Mouse (Mus musculus) ES-Bruce4 (cell line): ENCODE data around the gene Ppp4r3a. TPM values are rescaled to one million over a fixed set of nuclear protein-coding genes. Genes with fewer than 3 reads are reported as not detected.
A peak's percentile ranks its signal among the peaks of the same experiment; 100 is the strongest.

Source experiments
- H3K27ac ChIP-seq: 2 replicates; pipeline ENCODE4 v1.5.1; 2012; ENCODE audit warnings: low read length, inconsistent platforms; ENCODE audit not compliant: insufficient read depth
- H3K27me3 ChIP-seq: 2 replicates; pipeline ENCODE4 v1.6.1; 2012; ENCODE audit warnings: mild to moderate bottlenecking, low read length, inconsistent platforms; ENCODE audit not compliant: control insufficient read depth, poor library complexity, insufficient read depth, severe bottlenecking
- H3K36me3 ChIP-seq: 2 replicates; pipeline ENCODE4 v1.6.1; 2012; ENCODE audit warnings: inconsistent platforms, mild to moderate bottlenecking, low read length, moderate library complexity; ENCODE audit not compliant: control insufficient read depth, poor library complexity, insufficient read depth, severe bottlenecking
- H3K4me1 ChIP-seq: one replicate; pipeline ENCODE4 v1.8.1; 2011; ENCODE audit warnings: low read length; ENCODE audit not compliant: control insufficient read depth, insufficient read depth
- H3K4me3 ChIP-seq: 2 replicates; pipeline ENCODE4 v1.5.1; 2011; ENCODE audit warnings: low read depth, mild to moderate bottlenecking, low read length
- H3K9ac ChIP-seq: 2 replicates; pipeline ENCODE4 v1.6.1; 2012; ENCODE audit warnings: low read depth, mild to moderate bottlenecking, inconsistent platforms; ENCODE audit not compliant: poor library complexity, severe bottlenecking
- H3K9me3 ChIP-seq: replicated peaks from 2 replicates; pipeline ENCODE4 v1.6.1; 2012; ENCODE audit warnings: mild to moderate bottlenecking, low read length, inconsistent platforms; ENCODE audit not compliant: control insufficient read depth, poor library complexity, insufficient read depth, severe bottlenecking
- CTCF ChIP-seq: IDR thresholded peaks from one replicate; pipeline ENCODE4 v1.8.1; 2011; ENCODE audit warnings: low read depth, low read length
- EP300 ChIP-seq: IDR thresholded peaks from 2 replicates; pipeline ENCODE4 v1.6.1; 2011; ENCODE audit warnings: low read depth, low read length; ENCODE audit not compliant: insufficient read depth
- POLR2A ChIP-seq: IDR thresholded peaks from one replicate; pipeline ENCODE4 v1.8.1; 2011; ENCODE audit warnings: low read length; ENCODE audit not compliant: insufficient read depth
- polyA plus RNA-seq: library from polyadenylated mRNA; stranded (reverse); fragments of >200 nt; gene quantifications from 2 replicates; pipeline ENCODE4 v1.2.4, GENCODE M21; 2011; ENCODE audit warnings: low read depth; ENCODE audit not compliant: missing spikeins, insufficient read depth, insufficient read length

Gene Ppp4r3a
- polyA plus RNA-seq, 1 experiment = 144 TPM

GRCm38 (mm10) chr12:101021484-101022226 is 61.8 kb downstream of the Ppp4r3a start:
- Histone ChIP-seq H3K27me3 (no peaks in the 10 kb centered on the region), H3K4me1 (peaks cover 24% of the 10 kb centered on the region), H3K36me3 (peaks cover 3% of the 10 kb centered on the region), H3K9me3 (no peaks in the 10 kb centered on the region), H3K9ac (no peak overlapping the region), H3K27ac (no peak overlapping the region), H3K4me3 (no peak overlapping the region)
- TF ChIP-seq CTCF = no peak

DNA sequence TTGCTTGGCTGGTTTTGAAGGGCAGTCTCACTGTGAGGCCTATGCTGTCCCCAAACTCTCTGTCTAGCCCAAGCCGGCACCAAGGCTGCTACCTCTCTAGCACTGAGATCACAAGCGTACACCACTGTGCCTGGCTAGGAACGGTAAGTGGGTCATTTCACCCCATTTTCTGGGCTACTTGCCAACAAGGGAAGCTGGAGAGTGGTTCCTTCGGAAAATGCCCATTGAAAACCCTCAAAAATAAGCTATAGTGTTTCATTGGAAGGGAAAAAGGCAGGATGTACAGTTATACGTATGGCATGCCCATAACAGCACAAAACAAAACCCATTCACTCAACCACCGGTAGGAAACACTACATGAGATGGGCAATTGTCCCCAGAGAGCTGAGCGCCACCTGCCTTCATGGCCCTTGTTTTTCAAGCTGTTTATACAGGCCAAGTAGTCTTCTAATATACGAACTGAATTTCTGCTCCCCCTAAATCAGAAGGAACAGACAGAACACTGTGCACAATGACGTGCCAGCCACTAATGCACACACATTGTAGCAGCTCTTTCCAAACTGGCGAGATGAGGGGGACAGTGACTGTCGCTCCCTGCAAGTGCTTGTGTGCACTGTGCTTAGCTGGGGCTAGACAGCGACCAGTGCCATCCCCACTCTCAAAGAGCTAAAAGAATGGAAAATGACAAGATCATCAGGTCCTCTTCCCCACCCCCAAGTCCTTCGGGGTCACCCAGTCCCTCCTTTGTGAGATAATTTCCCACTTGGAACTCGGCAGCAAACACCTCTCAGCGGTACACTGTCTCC is 63.1 kb downstream of the Ppp4r3a start:
- Histone ChIP-seq H3K9me3 (no peaks in the 10 kb centered on the region), H3K4me1 (peaks cover 18% of the 10 kb centered on the region)

GRCm38 (mm10) chr12:101019443-101019842 is 64.1 kb downstream of the Ppp4r3a start:
- Histone ChIP-seq H3K36me3 (peaks cover 3% of the 10 kb centered on the region), H3K9ac (no peak overlapping the region), H3K4me3 (no peak overlapping the region), H3K27me3 (no peaks in the 10 kb centered on the region), H3K9me3 (no peaks in the 10 kb centered on the region), H3K27ac (peak overlapping the region; percentile 94), H3K4me1 (peaks cover 17% of the 10 kb centered on the region)
- TF ChIP-seq CTCF (no peak), EP300 (no peak), POLR2A (no peak)

More for the DNA sequence above, 63.1 kb downstream of the Ppp4r3a start:
- Histone ChIP-seq H3K9ac (no peak overlapping the region), H3K27ac (no peak overlapping the region), H3K27me3 (no peaks in the 10 kb centered on the region), H3K4me3 (no peak overlapping the region), H3K36me3 (peaks cover 3% of the 10 kb centered on the region)
- TF ChIP-seq POLR2A = no peak
- peak; percentile 1 for TF ChIP-seq CTCF

DNA sequence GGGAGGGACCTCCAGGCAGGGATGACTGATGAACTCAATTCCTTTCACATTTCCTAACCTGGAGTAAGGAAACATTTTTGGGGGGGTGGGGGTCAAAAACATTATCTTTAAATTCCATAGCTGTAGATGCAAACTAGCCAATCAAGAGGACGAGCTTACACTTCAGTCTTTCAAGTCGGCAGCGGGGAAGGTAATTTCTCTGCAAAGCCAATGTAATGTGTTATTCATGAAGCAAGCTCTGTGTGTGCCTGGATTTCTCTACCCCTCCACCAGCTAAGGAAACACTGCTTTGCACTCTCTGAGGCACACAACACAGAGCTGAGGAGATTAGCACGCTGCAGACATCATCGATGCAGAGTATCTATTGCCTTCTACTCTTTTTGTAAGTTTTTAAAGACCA is 64.5 kb downstream of the Ppp4r3a start:
- no peak overlapping the region for H3K4me3 ChIP-seq
- peak overlapping the region; percentile 94 for H3K27ac ChIP-seq
- H3K4me1 ChIP-seq = peaks cover 20% of the 10 kb centered on the region
- H3K9me3 ChIP-seq = no peaks in the 10 kb centered on the region
- TF ChIP-seq POLR2A (no peak), EP300 (0 out of 2 replicates have a peak, but pooled peaks have one; percentile 11)
- H3K27me3 ChIP-seq = no peaks in the 10 kb centered on the region
- no peak overlapping the region for H3K9ac ChIP-seq
- peaks cover 3% of the 10 kb centered on the region for H3K36me3 ChIP-seq

GRCm38 (mm10) chr12:101017971-101018371 is 65.5 kb downstream of the Ppp4r3a start:
- TF ChIP-seq CTCF (no peak), EP300 (peak; percentile 92)
- no peaks in the 10 kb centered on the region for H3K27me3 ChIP-seq
- peak overlapping the region; percentile 94 for H3K27ac ChIP-seq
- 0 out of 2 replicates have a peak overlapping the region, but pooled peaks have one; percentile 4 for H3K9ac ChIP-seq
- H3K36me3 ChIP-seq = peaks cover 3% of the 10 kb centered on the region
- H3K4me1 ChIP-seq = peaks cover 20% of the 10 kb centered on the region
- no peaks in the 10 kb centered on the region for H3K9me3 ChIP-seq
- H3K4me3 ChIP-seq = peak overlapping the region; percentile 42

GRCm38 (mm10) chr12:101016412-101016928 is 67.0 kb downstream of the Ppp4r3a start:
- no peaks in the 10 kb centered on the region for H3K27me3 ChIP-seq
- no peak overlapping the region; the same call in 1 of the 2 replicates for H3K4me3 ChIP-seq
- no peaks in the 10 kb centered on the region for H3K9me3 ChIP-seq
- peaks cover 21% of the 10 kb centered on the region for H3K4me1 ChIP-seq
- peak; percentile 97 for TF ChIP-seq EP300
- no peak for TF ChIP-seq POLR2A
- peak overlapping the region; percentile 94 for H3K27ac ChIP-seq
- peak overlapping the region; percentile 8; the same call in 1 of the 2 replicates for H3K9ac ChIP-seq
- no peaks in the 10 kb centered on the region for H3K36me3 ChIP-seq
